Mouse (Mus musculus): ENCODE data around the gene Pak6. TPM values are rescaled to one million over a fixed set of nuclear protein-coding genes. Genes with fewer than 3 reads are reported as not detected.
A peak's percentile ranks its signal among the peaks of the same experiment; 100 is the strongest.

Pak6 gene
- total RNA-seq, 2 experiments from 2014 or later, result 92.1 to 103 TPM

DNA sequence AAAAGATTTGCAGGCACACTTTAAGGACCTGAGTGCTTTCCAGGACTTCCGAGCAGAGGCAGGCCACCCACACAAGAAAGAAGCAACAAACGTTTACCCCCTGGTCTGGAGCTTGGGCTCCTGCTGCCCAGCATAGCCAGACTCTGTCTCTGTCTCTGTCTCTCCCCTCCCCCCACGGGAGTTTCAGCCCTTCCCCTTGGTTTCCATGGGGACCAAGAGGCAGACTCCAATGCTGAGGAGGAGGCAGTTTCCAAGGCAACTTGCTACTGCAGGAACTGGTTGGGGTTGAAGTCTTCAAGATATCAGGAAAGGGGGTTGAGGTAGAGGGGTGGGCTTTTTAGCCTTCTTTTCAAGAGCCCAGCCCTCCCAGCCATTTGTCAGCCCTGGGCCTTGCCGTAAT lies 51.1 kb downstream of the Pak6 start:
- intact Hi-C loops (cut with DNase I), result no loop called here
- DNase-seq (ENCODE audit: low spot score in 2 of 2), result peak; percentile 77 to 91

GRCm38 (mm10) chr2:118716677-118717076 lies 53.6 kb downstream of the Pak6 start:
- DNase-seq (ENCODE audit: low spot score in 2 of 2), result no peak
- intact Hi-C loops (cut with DNase I), result no loop called here

DNA sequence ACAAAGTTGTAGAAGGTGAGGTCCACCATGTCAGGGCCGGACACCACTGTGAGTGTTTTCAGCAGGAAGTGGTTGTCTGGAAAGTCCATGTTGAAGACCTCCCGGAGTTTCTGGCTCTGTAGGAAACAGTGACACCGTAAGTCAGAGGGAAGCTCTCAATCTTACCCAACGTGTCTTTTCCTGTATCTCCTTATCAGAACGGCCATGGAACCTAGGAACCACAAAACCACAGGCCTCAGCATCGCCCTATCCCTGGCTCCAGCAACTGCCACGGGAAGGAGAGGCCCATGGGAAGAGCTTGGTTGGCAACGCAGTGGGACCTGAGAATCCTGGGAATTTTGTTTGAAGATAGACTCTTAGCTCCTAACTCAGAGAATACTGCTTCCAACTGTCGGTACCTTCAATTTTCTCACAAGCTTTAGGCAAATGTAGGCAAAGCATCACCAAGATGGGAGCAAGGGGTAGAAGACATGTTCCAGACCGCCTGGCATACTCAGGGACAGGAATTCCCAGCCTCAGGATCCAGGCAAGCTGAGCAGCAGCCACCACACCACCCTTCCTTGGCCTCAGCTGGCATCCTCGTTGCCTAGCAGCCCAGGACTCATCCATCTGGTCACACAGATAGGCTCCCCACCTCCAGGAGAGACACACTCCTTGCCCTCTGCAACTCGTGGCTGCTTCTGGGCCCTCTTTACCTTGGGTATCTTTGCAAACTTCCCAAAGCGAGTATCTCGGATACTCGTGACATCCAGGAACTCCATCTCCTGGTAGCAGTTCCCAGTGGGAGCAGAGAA lies 60.8 kb downstream of the Pak6 start:
- DNase-seq (ENCODE audit: low spot score in 2 of 2), result no peak
- intact Hi-C loops (cut with DNase I), result no loop called here

- intact Hi-C loops (cut with DNase I), result no loop called here
- DNase-seq (ENCODE audit: low spot score in 2 of 2), result no peak
Measured at GRCm38 (mm10) chr2:118725511-118725910, 62.4 kb downstream of the Pak6 start.

DNA sequence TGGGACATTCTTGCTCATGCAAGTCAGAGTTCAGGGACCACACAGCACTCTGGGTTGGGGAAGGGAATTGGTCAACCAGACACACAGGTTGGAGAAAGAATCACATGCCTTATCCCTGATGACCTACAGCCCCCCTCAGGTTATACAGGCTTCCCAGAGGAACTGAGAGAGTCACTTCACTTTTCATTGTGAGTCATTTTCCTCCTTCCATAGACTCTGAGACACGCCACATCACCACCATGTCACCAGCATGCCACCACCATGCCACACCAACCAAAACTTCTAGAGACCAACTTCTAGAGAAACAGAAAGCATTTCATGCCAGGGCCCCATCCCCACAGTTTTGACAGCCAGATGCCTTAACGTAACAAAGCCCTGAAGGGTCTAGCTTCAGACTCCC lies 63.8 kb downstream of the Pak6 start:
- no peak for DNase-seq (ENCODE audit: low spot score in 2 of 2)
- intact Hi-C loops (cut with DNase I), result no loop called here

- intact Hi-C loops (cut with DNase I), result no loop called here
- no peak for DNase-seq (ENCODE audit: low spot score in 2 of 2)
Measured at GRCm38 (mm10) chr2:118727911-118728310, 64.8 kb downstream of the Pak6 start.

DNA sequence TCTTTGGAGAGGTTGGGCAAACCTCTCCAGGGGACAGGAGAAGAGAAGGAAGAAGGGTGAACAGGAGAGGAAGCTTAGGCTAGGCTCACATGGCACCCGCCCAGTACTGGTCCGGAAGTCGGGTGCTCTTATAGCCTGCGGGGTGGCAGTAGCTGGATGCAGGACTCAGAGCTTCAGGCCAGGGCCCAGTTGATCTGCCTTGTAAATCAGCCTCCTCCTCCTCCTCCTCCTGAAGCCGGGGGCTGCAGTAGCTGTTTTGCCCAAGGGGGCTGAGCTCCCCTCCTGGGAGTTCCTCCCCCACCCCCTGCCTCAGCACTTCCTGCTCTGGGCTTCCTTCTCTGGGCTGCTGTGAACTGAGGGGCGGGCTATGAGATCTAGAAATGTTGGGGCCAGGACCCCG lies 65.2 kb downstream of the Pak6 start, which contains the start of gene Plcb2:
Gene Plcb2, minus strand, starts transcription at position 102 of the 400 bp plus-strand sequence.
- intact Hi-C loops (cut with DNase I), result no loop called here
- DNase-seq (ENCODE audit: low spot score in 2 of 2), result no peak

DNA sequence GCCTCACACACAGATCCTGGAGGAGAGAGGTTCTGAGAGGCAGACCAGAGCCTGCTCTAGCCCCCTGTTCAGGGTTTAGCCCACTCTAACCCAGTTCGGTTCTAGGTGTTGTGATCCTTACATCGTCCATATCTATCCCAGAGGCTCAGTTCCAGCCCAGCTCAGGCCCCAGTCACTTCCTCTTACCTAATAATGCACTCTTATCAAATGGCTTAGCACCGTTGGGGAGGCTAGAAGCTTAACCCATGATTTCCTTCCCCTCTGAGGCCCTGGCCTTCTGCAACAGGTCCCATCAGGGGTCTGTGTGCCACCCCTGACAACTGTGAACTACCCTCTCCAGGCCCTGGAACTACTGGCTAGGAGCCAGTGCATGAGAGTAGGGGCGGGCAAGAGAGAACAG lies 66.1 kb downstream of the Pak6 start:
- DNase-seq (ENCODE audit: low spot score in 2 of 2), result no peak
- intact Hi-C loops (cut with DNase I), result no loop called here

DNA sequence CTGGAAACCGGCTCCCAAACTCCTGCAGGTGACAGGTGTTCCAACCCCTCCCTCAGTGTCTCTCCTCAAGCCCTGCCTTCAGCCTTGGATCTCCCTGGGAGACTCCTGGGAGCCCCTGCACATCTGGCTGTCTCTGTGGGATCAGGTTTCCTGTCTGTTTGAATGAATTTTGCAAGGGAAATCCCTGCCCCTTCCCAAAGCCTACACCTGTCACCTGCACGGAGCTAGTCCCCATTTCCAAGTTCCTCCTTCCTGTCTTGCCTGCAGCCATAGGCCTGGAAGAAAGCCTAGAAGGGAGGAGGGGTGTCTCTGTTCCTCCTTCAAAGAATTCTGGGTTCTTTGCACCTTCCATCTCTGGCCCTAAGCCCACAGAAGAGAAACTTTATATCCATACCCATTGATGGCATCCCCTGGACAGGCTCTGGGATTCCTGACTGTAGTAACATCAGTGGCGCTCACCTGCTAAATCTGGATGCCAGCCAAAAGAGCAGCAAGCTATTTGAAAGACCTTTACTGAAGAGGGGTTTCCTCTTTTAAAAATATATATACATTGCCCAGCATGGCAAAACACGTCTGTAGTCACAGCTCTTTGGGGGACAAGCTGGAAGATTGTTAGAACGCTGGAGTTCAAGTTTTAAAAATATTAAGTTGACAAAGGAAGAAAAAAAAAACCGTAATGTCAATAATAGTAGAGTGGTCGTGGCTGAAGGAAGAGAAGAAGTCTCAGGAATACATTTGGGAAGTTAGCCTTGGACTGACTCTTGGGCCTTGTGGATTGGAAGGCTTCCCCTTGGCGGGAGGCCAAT lies 66.9 kb downstream of the Pak6 start:
- intact Hi-C loops (cut with DNase I), result loop anchor here (1.0 to 10.0 kb wide), 3 partner anchors 28 to 465 kb away; no protein-coding TSS in a partner anchor
- no peak for DNase-seq (ENCODE audit: low spot score in 2 of 2)

DNA sequence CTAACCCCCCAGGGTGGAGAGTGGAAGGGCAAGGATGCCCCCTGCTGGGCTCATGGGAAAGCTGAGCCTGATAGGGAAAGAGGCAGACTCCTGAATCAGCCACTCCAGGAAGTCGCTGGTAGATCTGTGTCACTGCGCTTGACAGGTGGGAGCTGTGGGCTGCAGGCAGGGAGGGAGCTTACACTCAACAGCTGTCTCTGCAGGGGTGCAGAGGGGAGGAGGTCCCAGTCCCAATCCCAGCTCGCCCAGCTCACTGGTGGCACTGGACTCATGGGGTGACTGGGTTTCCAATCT lies 67.5 kb downstream of the Pak6 start:
- peak; percentile 77 to 80 for DNase-seq (ENCODE audit: low spot score in 2 of 2)
- intact Hi-C loops (cut with DNase I), result loop anchor here (1.0 to 10.0 kb wide), 3 partner anchors 28 to 466 kb away; no protein-coding TSS in a partner anchor

GRCm38 (mm10) chr2:118731981-118732380 lies 68.9 kb downstream of the Pak6 start:
- DNase-seq (ENCODE audit: low spot score in 2 of 2), result no peak
- intact Hi-C loops (cut with DNase I), result loop anchor here (1.0 to 10.0 kb wide), 3 partner anchors 33 to 467 kb away; no protein-coding TSS in a partner anchor

DNA sequence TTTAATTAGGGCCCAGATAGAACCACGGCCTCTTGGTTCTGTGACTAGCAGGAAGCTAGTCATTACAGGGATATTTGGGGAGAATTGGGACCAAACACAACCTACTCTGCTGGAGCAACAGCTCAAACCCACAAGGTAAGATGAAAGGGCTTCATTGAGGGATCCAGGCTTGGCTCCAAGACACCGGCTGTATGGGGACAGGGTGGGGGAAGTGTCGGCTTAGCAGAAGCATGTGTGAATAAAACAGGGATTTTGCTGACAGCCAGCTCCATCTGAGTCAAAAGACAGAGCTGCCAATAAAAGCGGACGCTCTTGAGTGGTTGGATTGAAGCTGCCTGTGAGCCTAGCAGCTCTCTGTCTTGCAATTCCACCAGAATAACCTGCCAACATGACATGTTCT lies 70.2 kb downstream of the Pak6 start:
- intact Hi-C loops (cut with DNase I), result loop anchor here (10.0 kb wide), 1 partner anchor 469 kb away; no protein-coding TSS in a partner anchor
- DNase-seq (ENCODE audit: low spot score in 2 of 2), result peak in 1 of 2 experiments; percentile 83

- intact Hi-C loops (cut with DNase I), result no loop called here
- no peak for DNase-seq (ENCODE audit: low spot score in 2 of 2)
Measured at GRCm38 (mm10) chr2:118740341-118740740, 77.2 kb downstream of the Pak6 start.

DNA sequence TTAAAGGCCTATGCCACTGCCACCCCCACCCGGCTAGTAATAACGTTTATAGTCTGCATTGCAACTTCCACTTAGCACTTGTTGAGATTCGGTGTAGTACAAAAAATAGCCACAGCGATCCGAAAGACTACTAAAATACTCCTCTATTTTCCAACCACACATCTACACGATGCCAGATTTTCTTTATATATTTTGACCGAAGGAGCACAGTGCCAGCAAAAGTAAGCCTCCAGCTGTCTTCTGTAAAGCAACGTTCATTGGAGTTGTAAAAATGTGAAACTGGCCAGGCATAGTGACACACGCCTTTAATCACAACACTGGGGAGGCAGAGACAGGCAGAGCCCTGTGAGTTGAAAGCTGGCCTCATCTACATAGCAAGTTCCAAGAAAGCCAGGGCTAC lies 78.1 kb downstream of the Pak6 start:
- DNase-seq (ENCODE audit: low spot score in 2 of 2), result peak in 1 of 2 experiments; percentile 85
- intact Hi-C loops (cut with DNase I), result loop anchor here (1.0 kb wide), 1 partner anchor 38 kb away; the partner anchor contains the start of gene Disp2

GRCm38 (mm10) chr2:118743261-118743943 lies 80.3 kb downstream of the Pak6 start:
- DNase-seq (ENCODE audit: low spot score in 2 of 2), result peak; percentile 51 to 57
- intact Hi-C loops (cut with DNase I), result no loop called here

DNA sequence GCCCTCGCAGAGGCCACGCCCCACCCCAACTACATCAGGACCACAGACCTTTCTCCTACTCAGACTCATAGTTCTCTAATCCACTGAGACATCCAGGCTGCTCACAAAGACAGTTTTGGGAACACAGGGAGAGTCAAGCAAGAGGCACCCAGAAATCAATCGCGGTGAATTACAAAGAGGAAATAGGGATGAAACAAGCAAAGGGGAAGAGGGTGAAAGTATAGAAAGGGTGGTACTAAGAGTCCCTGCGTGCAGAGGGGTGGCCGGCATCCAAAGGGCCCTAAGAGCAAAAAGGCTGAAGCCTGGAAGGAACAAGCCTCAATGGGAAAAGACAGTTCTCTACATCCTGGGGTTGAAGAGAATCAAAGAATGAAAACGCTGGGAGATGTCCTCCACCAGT lies 81.5 kb downstream of the Pak6 start:
- DNase-seq (ENCODE audit: low spot score in 2 of 2), result no peak
- intact Hi-C loops (cut with DNase I), result loop anchor here (2.0 to 5.0 kb wide), 2 partner anchors 42 to 138 kb away; partner anchors contain the start of gene Ankrd63

DNA sequence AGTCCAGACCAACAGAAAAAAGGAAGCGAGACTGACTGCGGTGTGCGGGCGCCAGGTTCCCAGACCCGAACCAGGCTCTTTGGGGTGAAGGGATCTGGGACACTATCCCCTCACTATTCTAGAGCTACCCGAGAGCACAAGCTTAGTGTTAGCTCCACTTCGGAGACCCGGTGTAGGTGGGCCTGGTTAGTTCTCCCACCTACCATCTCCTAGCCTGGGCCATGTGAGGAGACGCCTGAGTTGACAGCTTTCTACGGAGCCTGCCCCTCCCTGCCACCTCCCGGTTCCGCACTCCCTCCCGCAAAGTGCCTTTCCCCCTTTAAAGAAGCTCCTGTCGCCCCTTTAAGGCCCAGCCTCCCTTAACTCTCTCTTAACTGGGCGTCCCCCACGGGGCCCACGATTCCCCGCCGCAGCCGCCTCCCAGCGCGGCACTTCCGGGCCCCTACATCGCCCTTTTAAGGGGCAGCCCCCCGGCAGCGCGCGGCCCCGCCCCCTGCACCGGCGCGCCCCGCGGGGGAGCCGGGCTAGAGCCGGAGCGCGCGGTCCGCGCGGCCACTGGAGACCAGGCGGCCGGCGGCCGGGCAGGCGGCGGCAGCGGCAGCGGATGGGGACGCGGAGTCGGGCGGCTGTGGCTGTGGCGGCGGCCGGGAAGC lies 82.3 kb downstream of the Pak6 start, which contains the start of gene Inafm2:
Gene Inafm2, plus strand, starts transcription at position 527 of the 653 bp plus-strand sequence.
- intact Hi-C loops (cut with DNase I), result loop anchor here (2.0 to 5.0 kb wide), 2 partner anchors 43 to 137 kb away; partner anchors contain the start of gene Ankrd63
- DNase-seq (ENCODE audit: low spot score in 2 of 2), result peak; percentile 91 to 94

GRCm38 (mm10) chr2:118745915-118746901 lies 83.1 kb downstream of the Pak6 start:
- intact Hi-C loops (cut with DNase I), result loop anchor here (2.0 to 5.0 kb wide), 4 partner anchors 15 to 137 kb away; partner anchors contain the start of genes Ankrd63 and Disp2
- DNase-seq (ENCODE audit: low spot score in 2 of 2), result peak in 1 of 2 experiments; percentile 42
